Mouse (Mus musculus): Measurements from ENCODE around the gene Zfyve9. TPM values are rescaled to one million over a fixed set of nuclear protein-coding genes. Genes with fewer than 3 reads are reported as not detected.

Zfyve9 gene
- polyA plus RNA-seq, 1 experiment: not detected

DNA sequence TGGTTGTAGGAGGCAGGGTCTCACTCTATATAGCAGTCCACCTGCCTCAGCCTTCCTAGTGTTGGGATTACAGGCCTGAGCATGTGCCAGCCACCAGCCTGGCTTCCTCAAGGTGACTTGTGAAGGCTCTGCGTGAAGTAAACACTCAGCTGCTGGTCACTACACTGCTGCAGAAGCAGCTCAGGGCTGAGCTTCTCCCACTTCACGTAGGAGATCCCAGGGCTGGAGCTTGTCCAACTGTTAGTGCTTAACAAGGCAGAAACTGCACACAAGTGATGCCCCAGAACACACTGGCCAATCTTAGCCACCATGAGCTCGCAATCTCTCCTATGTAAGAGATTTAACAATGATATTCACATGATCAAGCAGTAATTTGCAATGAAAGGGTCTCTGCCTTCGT, 145.9 kb downstream of the Zfyve9 start:
- TF ChIP-seq GATA1 (IDR thresholded peaks at IDR 0.05; ENCODE audit: low read length): no peak

GRCm38 (mm10) chr4:108633703-108634102, 146.9 kb downstream of the Zfyve9 start:
- no peak for TF ChIP-seq GATA1 (IDR thresholded peaks at IDR 0.05; ENCODE audit: low read length)

DNA sequence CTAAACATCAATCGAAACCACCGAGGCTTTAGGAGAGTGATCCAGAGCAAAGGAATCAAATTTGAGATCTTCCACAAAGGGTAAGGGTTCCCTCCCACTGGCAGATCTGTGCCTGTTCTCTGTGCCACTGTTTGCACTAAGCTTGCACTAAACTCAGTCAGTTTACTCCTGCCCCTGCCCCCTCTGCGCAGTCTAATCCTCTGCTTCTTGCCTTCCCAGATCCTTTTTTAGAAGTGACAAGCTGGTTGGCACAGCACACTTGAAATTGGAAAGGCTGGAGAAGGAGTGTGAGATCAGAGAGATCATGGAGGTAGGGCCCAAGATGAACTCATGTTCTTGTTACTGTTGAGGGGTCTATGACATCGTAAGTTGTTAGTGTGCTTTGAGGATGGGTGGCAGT, 149.0 kb downstream of the Zfyve9 start:
- TF ChIP-seq GATA1 (IDR thresholded peaks at IDR 0.05; ENCODE audit: low read length): no peak

- TF ChIP-seq GATA1 (IDR thresholded peaks at IDR 0.05; ENCODE audit: low read length): no peak
Observed at GRCm38 (mm10) chr4:108630096-108630495, 150.5 kb downstream of the Zfyve9 start.

DNA sequence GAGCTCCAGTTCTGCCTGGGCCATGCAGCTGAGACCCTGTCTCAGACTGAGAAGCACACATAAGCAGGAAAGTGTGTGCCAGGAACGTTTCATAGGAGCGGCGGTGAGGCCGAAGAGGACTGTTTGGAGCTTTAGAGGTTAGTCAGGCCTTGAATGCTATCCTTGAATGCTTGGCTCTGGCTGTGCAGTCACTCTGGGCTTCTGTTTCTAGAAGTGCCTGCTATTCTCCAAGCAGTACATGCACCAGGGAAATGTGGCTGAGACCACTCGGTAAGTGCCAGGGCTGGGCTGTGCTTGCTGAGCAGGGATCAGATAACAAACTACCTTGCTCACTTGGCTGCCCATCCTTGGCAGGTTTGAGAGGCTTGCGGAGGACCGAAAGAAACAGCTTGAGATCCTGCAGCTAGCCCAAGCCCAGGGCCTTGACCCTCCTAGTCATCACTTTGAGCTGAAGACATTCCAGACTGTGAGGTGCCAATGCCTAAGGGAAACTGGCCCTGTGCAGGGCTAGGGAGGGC, 151.2 kb downstream of the Zfyve9 start:
- no peak for TF ChIP-seq GATA1 (IDR thresholded peaks at IDR 0.05; ENCODE audit: low read length)

GRCm38 (mm10) chr4:108627066-108627465, 153.5 kb downstream of the Zfyve9 start:
- no peak for TF ChIP-seq GATA1 (IDR thresholded peaks at IDR 0.05; ENCODE audit: low read length)

GRCm38 (mm10) chr4:108621504-108621903, 159.1 kb downstream of the Zfyve9 start:
- no peak for TF ChIP-seq GATA1 (IDR thresholded peaks at IDR 0.05; ENCODE audit: low read length)

GRCm38 (mm10) chr4:108620536-108620935, 160.1 kb downstream of the Zfyve9 start:
- no peak for TF ChIP-seq GATA1 (IDR thresholded peaks at IDR 0.05; ENCODE audit: low read length)

DNA sequence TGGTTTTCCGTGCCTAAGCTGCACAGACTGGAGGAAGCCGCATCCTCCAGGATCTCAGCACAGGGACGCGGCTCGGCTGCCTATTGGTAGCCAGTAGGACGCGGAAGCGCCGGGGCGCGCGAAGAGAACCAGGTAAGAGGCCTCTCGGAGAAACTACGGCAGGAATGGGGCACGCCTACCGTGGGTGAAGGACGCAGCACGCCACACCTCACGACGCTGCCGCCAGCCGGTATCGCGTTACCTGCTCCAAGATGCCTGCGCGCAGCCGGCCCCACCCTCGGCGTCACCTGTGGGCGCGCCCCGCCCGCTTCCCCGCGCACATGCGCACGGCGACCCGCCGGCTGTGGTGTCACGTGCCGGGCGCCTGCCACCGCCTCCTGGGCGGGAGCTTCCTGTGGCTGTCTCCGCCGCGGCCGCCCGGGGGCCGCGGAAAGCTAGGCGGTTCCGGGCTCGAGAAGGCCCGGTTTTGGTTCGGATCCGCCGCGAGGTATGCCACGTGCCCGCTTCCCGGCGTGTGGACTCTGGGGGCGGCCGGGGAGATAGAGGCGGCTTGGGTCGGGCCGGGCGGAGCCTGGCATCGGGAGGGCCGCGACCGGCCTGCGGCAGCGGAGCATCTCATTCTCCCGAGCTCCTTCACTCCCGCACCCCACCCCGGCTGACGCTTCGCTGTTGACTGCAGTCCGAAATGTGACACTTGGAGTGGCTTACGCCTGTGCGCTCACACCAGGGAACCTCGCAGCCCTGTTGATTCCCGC, 160.8 kb downstream of the Zfyve9 start, which contains the start of gene Cc2d1b:
Gene Cc2d1b, plus strand, starts transcription at position 354 of the 755 bp plus-strand sequence.
- no peak for TF ChIP-seq GATA1 (IDR thresholded peaks at IDR 0.05; ENCODE audit: low read length)

GRCm38 (mm10) chr4:108619165-108619564, 161.4 kb downstream of the Zfyve9 start:
- no peak for TF ChIP-seq GATA1 (IDR thresholded peaks at IDR 0.05; ENCODE audit: low read length)

DNA sequence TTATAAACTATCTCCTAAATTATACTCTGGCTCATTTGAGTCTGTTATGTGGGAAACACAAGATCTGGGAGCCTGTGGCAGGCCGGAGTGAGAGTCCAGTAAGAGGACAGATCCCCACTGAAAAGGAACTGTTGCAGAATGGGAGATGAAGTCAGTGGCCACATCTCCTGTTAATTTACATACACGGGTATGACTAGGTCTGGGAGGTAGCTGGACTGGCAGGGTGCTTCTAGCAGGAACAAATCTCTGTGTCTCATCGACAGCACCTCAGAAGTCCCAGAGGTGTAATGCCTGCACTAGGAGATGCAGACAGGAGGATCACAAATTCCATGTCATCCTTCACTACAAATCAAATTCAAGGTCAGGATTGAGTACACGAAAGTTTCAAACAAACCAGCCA, 162.0 kb downstream of the Zfyve9 start:
- TF ChIP-seq GATA1 (IDR thresholded peaks at IDR 0.05; ENCODE audit: low read length): no peak

DNA sequence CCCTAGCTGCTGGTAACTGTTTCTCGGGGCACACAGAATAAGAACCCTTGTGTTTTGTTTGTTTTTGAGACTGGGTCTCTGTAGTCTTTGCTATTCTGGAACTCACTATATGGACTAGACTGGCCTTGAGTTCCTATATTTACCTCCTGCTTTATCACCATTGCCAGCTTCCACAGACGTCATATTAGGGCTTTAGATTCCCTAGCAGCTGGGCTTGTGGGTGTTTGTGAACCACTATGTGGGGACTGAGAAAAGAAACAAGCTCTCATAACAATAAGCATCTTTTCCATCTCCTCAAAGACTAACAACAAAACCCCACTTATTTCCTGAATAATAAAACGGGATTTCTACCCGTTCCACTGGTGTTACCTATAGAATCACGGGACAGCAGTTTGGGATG, 169.7 kb downstream of the Zfyve9 start:
- TF ChIP-seq GATA1 (IDR thresholded peaks at IDR 0.05; ENCODE audit: low read length): no peak

DNA sequence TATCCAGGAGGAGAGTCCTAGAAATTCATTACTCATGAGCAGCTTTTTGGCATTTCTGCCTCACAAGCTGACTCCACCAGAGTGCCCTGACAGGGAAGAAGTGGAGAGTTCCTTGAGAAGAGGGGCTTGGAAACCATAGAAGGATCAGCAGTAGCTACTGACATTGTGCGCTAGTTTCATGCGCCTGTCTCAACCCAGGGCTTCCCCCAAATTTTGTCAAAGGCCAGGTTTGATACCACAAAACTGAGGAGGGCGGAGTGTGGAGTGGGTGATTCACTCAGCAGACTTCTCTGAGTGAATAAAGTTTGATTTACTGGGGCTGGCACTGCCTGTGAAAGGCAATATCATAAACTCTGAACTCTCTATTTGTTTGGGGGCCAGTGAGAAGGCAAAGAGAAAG, 171.9 kb downstream of the Zfyve9 start:
- TF ChIP-seq GATA1 (IDR thresholded peaks at IDR 0.05; ENCODE audit: low read length): no peak

DNA sequence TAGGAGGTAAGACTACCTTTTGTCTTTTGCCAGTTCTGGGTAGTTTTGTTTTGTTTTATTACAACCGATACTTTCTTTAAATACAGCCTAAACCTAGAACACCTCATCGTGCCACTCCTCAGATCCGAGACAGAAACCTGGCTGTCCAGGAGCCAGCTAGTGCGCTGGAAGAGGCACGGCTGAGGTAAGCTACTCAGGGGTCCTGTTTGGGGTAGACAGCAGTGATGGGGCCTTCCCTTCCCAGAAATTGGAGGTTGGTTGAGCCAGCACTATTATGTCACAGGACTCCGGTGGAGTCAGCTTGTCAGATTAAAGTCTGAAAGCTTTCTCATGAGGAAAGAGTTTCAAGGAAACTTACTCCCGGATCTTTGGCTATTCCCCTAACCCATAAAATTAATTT, 178.7 kb downstream of the Zfyve9 start:
- TF ChIP-seq GATA1 (IDR thresholded peaks at IDR 0.05; ENCODE audit: low read length): no peak

- no peak for TF ChIP-seq GATA1 (IDR thresholded peaks at IDR 0.05; ENCODE audit: low read length)
Observed at GRCm38 (mm10) chr4:108598306-108598705, 182.3 kb downstream of the Zfyve9 start.

GRCm38 (mm10) chr4:108595785-108596184, 184.8 kb downstream of the Zfyve9 start:
- no peak for TF ChIP-seq GATA1 (IDR thresholded peaks at IDR 0.05; ENCODE audit: low read length)

DNA sequence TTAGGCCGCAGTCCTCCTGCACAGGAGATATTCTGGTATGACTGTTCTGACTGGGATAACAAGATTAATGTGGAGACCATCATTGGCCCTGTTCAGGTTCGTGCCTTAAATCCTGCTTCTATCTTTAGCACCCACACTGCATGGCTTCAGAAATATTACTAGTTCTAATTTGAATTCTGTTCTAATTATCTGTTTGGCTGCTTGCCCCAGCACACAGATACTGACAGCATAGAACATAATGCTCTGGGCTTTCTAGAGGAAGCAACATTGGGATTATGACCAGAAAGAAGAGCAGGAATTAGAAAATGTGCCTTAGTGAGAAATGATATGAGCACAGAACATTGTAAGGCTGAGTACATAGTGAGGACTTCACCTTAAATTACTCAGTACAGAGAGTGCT, 187.2 kb downstream of the Zfyve9 start:
- no peak for TF ChIP-seq GATA1 (IDR thresholded peaks at IDR 0.05; ENCODE audit: low read length)

Other genes starting within 250 kb of the Zfyve9 start
- gene Prpf38a, start 201.5 kb downstream of the Zfyve9 start, polyA plus RNA-seq (2012): 2.9 and 5.9 TPM in 2 replicates
- 14.8 and 19.8 TPM in 2 replicates for gene Orc1, start 201.4 kb downstream of the Zfyve9 start, polyA plus RNA-seq (2012)
- gene Cc2d1b, start 160.9 kb downstream of the Zfyve9 start, polyA plus RNA-seq (2012): 86.1 and 94.6 TPM in 2 replicates
- gene 3110021N24Rik, start 61.1 kb downstream of the Zfyve9 start, polyA plus RNA-seq (2012): not detected in 2 replicates
- gene Btf3l4, start 52.8 kb upstream of the Zfyve9 start, polyA plus RNA-seq (2012): 7.9 and 11.1 TPM in 2 replicates
- 3.3 and 4.9 TPM in 2 replicates for gene Txndc12, start 53.8 kb upstream of the Zfyve9 start, polyA plus RNA-seq (2012)
- gene Kti12, start 67.0 kb upstream of the Zfyve9 start, polyA plus RNA-seq (2012): 95.2 and 134 TPM in 2 replicates
- gene A730015C16Rik, start 67.8 kb upstream of the Zfyve9 start, polyA plus RNA-seq (2012): 0.06 TPM in 1 of 2 replicates, not detected in the other
- not detected in 2 replicates for gene Rab3b, start 98.3 kb upstream of the Zfyve9 start, polyA plus RNA-seq (2012)
- gene Nrd1, start 219.9 kb upstream of the Zfyve9 start, polyA plus RNA-seq (2012): 23.1 and 28.9 TPM in 2 replicates